Mouse (Mus musculus) cerebellum, adult 2 months (tissue): ENCODE results near the gene App. TPM values are rescaled to one million over a fixed set of nuclear protein-coding genes. Genes with fewer than 3 reads are reported as not detected.

Source experiments
- DNase-seq, 2 experiments: peaks; one replicate each; pipeline ENCODE4 v3.0.0; 2021
- H3K27ac ChIP-seq: fragments of 200-500 bp; 2 replicates; pipeline ENCODE4 v1.5.1; 2012; ENCODE audit warnings: low read length, control low read depth, inconsistent platforms; ENCODE audit not compliant: insufficient read depth
- H3K27me3 ChIP-seq: fragments of 200-500 bp; 2 replicates; pipeline ENCODE4 v1.6.1; 2012; ENCODE audit warnings: inconsistent platforms, mild to moderate bottlenecking, low read length, moderate library complexity; ENCODE audit not compliant: control insufficient read depth, insufficient read depth
- H3K4me1 ChIP-seq: fragments of 200-500 bp; 2 replicates; pipeline ENCODE4 v1.6.1; 2011; ENCODE audit warnings: low read length; ENCODE audit not compliant: control insufficient read depth, insufficient read depth
- H3K4me3 ChIP-seq: fragments of 200-500 bp; replicated peaks from 2 replicates; pipeline ENCODE3; 2011; ENCODE audit warnings: mild to moderate bottlenecking, low read depth, low read length, control low read depth; ENCODE audit not compliant: insufficient read depth
- CTCF ChIP-seq: fragments of 200-500 bp; IDR thresholded peaks from 2 replicates; pipeline ENCODE4 v1.5.1; 2011; ENCODE audit warnings: low read depth, mild to moderate bottlenecking, control low read depth, low read length, moderate library complexity, borderline replicate concordance; ENCODE audit not compliant: insufficient read depth
- POLR2A ChIP-seq: fragments of 200-500 bp; IDR thresholded peaks from 2 replicates; pipeline ENCODE4 v1.6.1; 2011; ENCODE audit warnings: low read length, control low read depth, borderline replicate concordance; ENCODE audit not compliant: insufficient read depth
- WGBS: fragments of 180-500 bp; shearing (Covaris S2); methylation state at CpG from one replicate; pipeline ENCODE4 v1.1.7; 2018; 5-methylcytosine and 5-hydroxymethylcytosine counted together
- polyA plus RNA-seq: library from polyadenylated mRNA; depleted of rRNA; stranded (reverse); fragments of >200 nt; gene quantifications from 2 replicates; pipeline ENCODE4 v1.2.3, GENCODE M21; 2012

Gene App
- polyA plus RNA-seq, 1 experiment: 1,076 TPM

GRCm38 (mm10) chr16:85172571-85173372 lies 794 bp downstream of the App start:
- under 1% methylated on average over 68 of the region's 68 CpGs for WGBS
- TF ChIP-seq POLR2A (no peak), CTCF (no peak)
- Histone ChIP-seq H3K27me3 (no peaks in the 10 kb centered on the region), H3K27ac (peak overlapping the region; percentile 90), H3K4me3 (peak overlapping the region; percentile 97), H3K4me1 (peaks cover 14% of the 10 kb centered on the region)
- peak; percentile 77 to 81 for DNase-seq

- TF ChIP-seq CTCF: peak; percentile 40; the same call in 1 of the 2 replicates
- TF ChIP-seq POLR2A: peak; percentile 32; the same call in 1 of the 2 replicates
- H3K4me1 ChIP-seq: peaks cover 14% of the 10 kb centered on the region
- H3K27ac ChIP-seq: peak overlapping the region; percentile 90
- WGBS: 0% methylated on average over 10 of the region's 10 CpGs
- no peaks in the 10 kb centered on the region for H3K27me3 ChIP-seq
- peak; percentile 72 to 74 for DNase-seq
- peak overlapping the region; percentile 97 for H3K4me3 ChIP-seq
Observed at GRCm38 (mm10) chr16:85171976-85172570, 1.5 kb downstream of the App start.

GRCm38 (mm10) chr16:85170826-85171510 lies 2.6 kb downstream of the App start:
- DNase-seq: peak; percentile 61 to 69
- H3K4me3 ChIP-seq: peak overlapping the region; percentile 57
- H3K27ac ChIP-seq: peak overlapping the region; percentile 87
- H3K4me1 ChIP-seq: peaks cover 14% of the 10 kb centered on the region
- 4% methylated on average over 19 of the region's 19 CpGs for WGBS
- no peaks in the 10 kb centered on the region for H3K27me3 ChIP-seq
- no peak for TF ChIP-seq CTCF
- no peak for TF ChIP-seq POLR2A

- H3K4me3 ChIP-seq: peak overlapping the region; percentile 24
- WGBS: 9% methylated on average over 5 of the region's 5 CpGs
- peak overlapping the region; percentile 69 for H3K27ac ChIP-seq
Observed at GRCm38 (mm10) chr16:85168821-85169220, 4.7 kb downstream of the App start.

GRCm38 (mm10) chr16:85166205-85166604 lies 7.4 kb downstream of the App start:
- no peaks in the 10 kb centered on the region for H3K27me3 ChIP-seq
- TF ChIP-seq CTCF: no peak
- no peak for TF ChIP-seq POLR2A
- 63% methylated on average over 4 of the region's 4 CpGs for WGBS

More at GRCm38 (mm10) chr16:85168821-85169220, 4.7 kb downstream of the App start:
- H3K4me1 ChIP-seq: peaks cover 17% of the 10 kb centered on the region
- TF ChIP-seq POLR2A (no peak), CTCF (no peak)
- DNase-seq: peak; percentile 84 to 87
- no peaks in the 10 kb centered on the region for H3K27me3 ChIP-seq

GRCm38 (mm10) chr16:85165631-85166030 lies 7.9 kb downstream of the App start:
- no peak for TF ChIP-seq CTCF
- no peak for TF ChIP-seq POLR2A
- Histone ChIP-seq H3K27me3 (no peaks in the 10 kb centered on the region), H3K4me1 (peaks cover 17% of the 10 kb centered on the region), H3K4me3 (no peak overlapping the region), H3K27ac (peak overlapping the region; percentile 35; the same call in 1 of the 2 replicates)
- DNase-seq: peak; percentile 57 to 75
- 5% methylated on average over 7 of the region's 7 CpGs for WGBS

More at GRCm38 (mm10) chr16:85166205-85166604, 7.4 kb downstream of the App start:
- Histone ChIP-seq H3K4me3 (no peak overlapping the region), H3K4me1 (peaks cover 17% of the 10 kb centered on the region), H3K27ac (no peak overlapping the region; the same call in 1 of the 2 replicates)
- DNase-seq: no peak

GRCm38 (mm10) chr16:85165177-85165576 lies 8.4 kb downstream of the App start:
- 58% methylated on average over 7 of the region's 7 CpGs for WGBS
- H3K4me1 ChIP-seq: peaks cover 17% of the 10 kb centered on the region
- TF ChIP-seq POLR2A: no peak
- no peak for TF ChIP-seq CTCF
- DNase-seq: no peak
- no peak overlapping the region for H3K4me3 ChIP-seq
- no peak overlapping the region; the same call in 1 of the 2 replicates for H3K27ac ChIP-seq
- no peaks in the 10 kb centered on the region for H3K27me3 ChIP-seq

- Histone ChIP-seq H3K4me1 (peaks cover 6% of the 10 kb centered on the region; the same call in 1 of the 2 replicates), H3K4me3 (no peak overlapping the region), H3K27me3 (no peaks in the 10 kb centered on the region), H3K27ac (no peak overlapping the region)
- no peak for TF ChIP-seq POLR2A
- TF ChIP-seq CTCF: no peak
- WGBS: 67% methylated on average over 6 of the region's 6 CpGs
- no peak for DNase-seq
Observed at GRCm38 (mm10) chr16:85162779-85163178, 10.8 kb downstream of the App start.
